Mouse (Mus musculus): Measurements from ENCODE around the gene Bcor. TPM values are rescaled to one million over a fixed set of nuclear protein-coding genes. Genes with fewer than 3 reads are reported as not detected.

Bcor gene
- total and polyA plus RNA-seq, 3 experiments, result 44.6 to 88.7 (median 61.6) TPM

- TF ChIP-seq ETS1 (IDR thresholded peaks at IDR 0.05; ENCODE audit: low read depth, low read length) (peak; percentile 18; the same call in 1 of the 2 replicates), RCOR1 (IDR thresholded peaks at IDR 0.05; ENCODE audit: low read depth, low read length) (peak; percentile 37; the same call in 1 of the 2 replicates)
Observed at GRCm38 (mm10) chrX:11998934-11999336, 161.2 kb downstream of the Bcor start (continued).

DNA sequence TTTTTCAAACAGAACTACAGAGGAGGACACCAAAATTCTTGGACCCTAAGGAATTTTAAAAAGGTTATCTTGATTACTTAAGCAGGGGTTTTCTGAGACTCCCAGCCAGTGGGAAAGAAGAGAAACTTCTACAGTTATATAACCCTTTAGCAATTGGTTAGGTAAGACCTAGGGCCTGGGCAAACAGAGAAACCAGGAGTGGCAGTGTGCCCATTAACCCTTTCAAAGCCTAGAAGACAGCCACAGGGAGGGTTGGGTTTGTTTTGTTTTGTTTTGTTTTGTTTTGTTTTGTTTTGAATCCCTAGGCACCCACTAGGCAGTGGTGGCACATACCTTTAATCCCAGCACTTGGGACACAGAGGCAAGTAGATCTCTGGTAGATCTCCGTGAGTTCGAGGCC lies 163.3 kb downstream of the Bcor start:
- H3K79me2 ChIP-seq (ENCODE audit: control insufficient read depth, insufficient read depth, low read length, poor library complexity), result peaks cover 7% of the 10 kb centered on the region; the same call in 1 of the 2 replicates
- H3K4me3 ChIP-seq (ENCODE audit: control insufficient read depth in 1 of 2, insufficient read depth in 1 of 2, low read depth in 2 of 2, low read length in 2 of 2), result no peak overlapping the region
- no peaks in the 10 kb centered on the region for H3K9me3 ChIP-seq (replicated peaks; ENCODE audit: insufficient read depth, low read length)
- peaks cover 26 to 66% of the 10 kb centered on the region in 2 experiments for H3K4me1 ChIP-seq (ENCODE audit: control insufficient read depth in 1 of 2, insufficient read depth in 2 of 2, low read length in 2 of 2)
- TF ChIP-seq CHD2 (IDR thresholded peaks at IDR 0.05; ENCODE audit: low read length), result no peak
- peak overlapping the region; percentile 71 for H3K9ac ChIP-seq (ENCODE audit: control insufficient read depth, low read depth, low read length, poor library complexity, severe bottlenecking)
- peak; percentile 62 for DNase-seq (ENCODE audit: low read depth, low spot score)
- peak overlapping the region; percentile 90 for H3K27ac ChIP-seq (ENCODE audit: control insufficient read depth, low read depth, low read length)
- peaks cover 0 to 57% of the 10 kb centered on the region in 2 experiments; a peak in 2 of 4 replicates for H3K36me3 ChIP-seq (ENCODE audit: control insufficient read depth in 1 of 2, insufficient read depth in 2 of 2, low read length in 2 of 2)
- no peaks in the 10 kb centered on the region for H3K27me3 ChIP-seq (ENCODE audit: control insufficient read depth in 1 of 2, insufficient read depth in 2 of 2, low read length in 2 of 2)

GRCm38 (mm10) chrX:11996489-11996888 lies 163.7 kb downstream of the Bcor start:
- H3K9ac ChIP-seq (ENCODE audit: control insufficient read depth, low read depth, low read length, poor library complexity, severe bottlenecking), result peak overlapping the region; percentile 71
- H3K4me1 ChIP-seq (ENCODE audit: control insufficient read depth in 1 of 2, insufficient read depth in 2 of 2, low read length in 2 of 2), result peaks cover 22 to 62% of the 10 kb centered on the region in 2 experiments
- peak; percentile 58; the same call in 1 of the 2 replicates for TF ChIP-seq ETS1 (IDR thresholded peaks at IDR 0.05; ENCODE audit: low read depth, low read length)
- peak; percentile 17 to 44; a peak in 3 of 4 replicates for TF ChIP-seq EP300 (IDR thresholded peaks at IDR 0.05; ENCODE audit: low read depth in 1 of 2, low read length in 2 of 2)
- TF ChIP-seq MYC (IDR thresholded peaks at IDR 0.05; ENCODE audit: low read depth, low read length), result 0 out of 2 replicates have a peak, but pooled peaks have one; percentile 40
- 0 out of 2 replicates have a peak, but pooled peaks have one; percentile 50 for TF ChIP-seq SIN3A (IDR thresholded peaks at IDR 0.05; ENCODE audit: low read length)
- TF ChIP-seq ZNF384 (IDR thresholded peaks at IDR 0.05; ENCODE audit: low read depth, low read length), result peak; percentile 70
- TF ChIP-seq NELFE (IDR thresholded peaks at IDR 0.05; ENCODE audit: low read depth, low read length), result peak; percentile 23; the same call in 1 of the 2 replicates
- no peak for TF ChIP-seq MYB (IDR thresholded peaks at IDR 0.05; ENCODE audit: low read depth, low read length)
- peak; percentile 67 for TF ChIP-seq MAX (IDR thresholded peaks at IDR 0.05; ENCODE audit: low read length)
- TF ChIP-seq TCF12 (IDR thresholded peaks at IDR 0.05; ENCODE audit: low read depth, low read length), result peak; percentile 42; the same call in 1 of the 2 replicates
- peak; percentile 50 for TF ChIP-seq BHLHE40 (IDR thresholded peaks at IDR 0.05; ENCODE audit: borderline replicate concordance, low read depth, low read length)
- no peak for TF ChIP-seq CTCF (IDR thresholded peaks at IDR 0.05 in 2 of 3, conservative IDR thresholded peaks at IDR 0.05 in 1 of 3; ENCODE audit: control insufficient read depth in 1 of 3, insufficient read depth in 1 of 3, low read depth in 2 of 3, low read length in 3 of 3, poor library complexity in 1 of 3, severe bottlenecking in 1 of 3)
- TF ChIP-seq USF1 (IDR thresholded peaks at IDR 0.05; ENCODE audit: low read depth, low read length), result 0 out of 2 replicates have a peak, but pooled peaks have one; percentile 9
- TF ChIP-seq ZMIZ1 (IDR thresholded peaks at IDR 0.05; ENCODE audit: low read depth, low read length), result 0 out of 2 replicates have a peak, but pooled peaks have one; percentile 44
- TF ChIP-seq USF2 (IDR thresholded peaks at IDR 0.05; ENCODE audit: borderline replicate concordance in 1 of 2, insufficient read depth in 1 of 2, low read depth in 1 of 2, low read length in 2 of 2), result no peak
- H3K9me3 ChIP-seq (replicated peaks; ENCODE audit: insufficient read depth, low read length), result no peaks in the 10 kb centered on the region
- H3K36me3 ChIP-seq (ENCODE audit: control insufficient read depth in 1 of 2, insufficient read depth in 2 of 2, low read length in 2 of 2), result peaks cover 0 to 54% of the 10 kb centered on the region in 2 experiments; a peak in 2 of 4 replicates
- peak overlapping the region; percentile 90 for H3K27ac ChIP-seq (ENCODE audit: control insufficient read depth, low read depth, low read length)
- peak overlapping the region in 1 of 2 experiments; percentile 9; a peak in 2 of 4 replicates for H3K4me3 ChIP-seq (ENCODE audit: control insufficient read depth in 1 of 2, insufficient read depth in 1 of 2, low read depth in 2 of 2, low read length in 2 of 2)
- H3K27me3 ChIP-seq (ENCODE audit: control insufficient read depth in 1 of 2, insufficient read depth in 2 of 2, low read length in 2 of 2), result no peaks in the 10 kb centered on the region
- peak; percentile 62 for DNase-seq (ENCODE audit: low read depth, low spot score)
- peaks cover 7% of the 10 kb centered on the region; the same call in 1 of the 2 replicates for H3K79me2 ChIP-seq (ENCODE audit: control insufficient read depth, insufficient read depth, low read length, poor library complexity)
